Mouse (Mus musculus): ENCODE results near the gene Exoc3l.

The Exoc3l gene

DNA sequence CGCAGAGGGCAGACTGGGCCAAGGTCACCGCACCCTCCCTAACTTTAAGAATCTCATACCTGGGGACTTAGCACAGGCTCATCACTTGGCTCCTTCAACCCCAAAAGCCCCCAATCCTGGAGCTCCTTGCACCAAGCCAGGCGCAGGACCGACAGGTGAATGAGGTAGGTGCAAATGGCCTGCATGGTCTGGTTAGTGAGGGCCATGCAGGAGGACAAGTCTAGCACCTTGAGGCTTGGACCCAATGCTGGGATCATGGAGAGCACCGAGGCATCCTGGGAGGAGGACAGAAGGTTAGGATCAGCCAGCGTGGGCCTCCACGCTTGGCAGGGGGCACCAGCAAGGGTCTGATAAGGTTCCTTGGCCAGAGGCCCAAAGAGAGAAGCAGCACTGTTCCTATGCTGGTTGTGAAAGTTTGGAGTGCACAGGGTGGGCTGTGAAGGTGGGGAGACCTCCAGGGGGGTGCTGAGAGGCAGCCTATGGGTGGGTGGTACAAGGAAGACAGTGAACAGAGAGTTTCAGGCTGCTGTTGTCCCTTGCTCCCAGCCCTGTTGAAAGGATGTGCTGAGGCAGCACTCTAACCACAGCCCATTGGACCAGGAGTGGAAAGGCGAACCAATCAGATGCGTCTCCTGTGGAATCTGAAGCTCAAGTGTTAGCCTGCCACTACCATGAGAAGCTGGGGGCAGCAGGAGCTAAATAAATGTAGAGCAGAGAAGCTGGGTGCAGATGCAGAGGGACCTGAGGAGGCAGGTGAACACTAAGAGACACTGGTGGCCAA, 17.9 kb upstream of the Exoc3l start:
- no peak for DNase-seq (ENCODE audit: low read depth in 2 of 2, low spot score in 2 of 2)

DNA sequence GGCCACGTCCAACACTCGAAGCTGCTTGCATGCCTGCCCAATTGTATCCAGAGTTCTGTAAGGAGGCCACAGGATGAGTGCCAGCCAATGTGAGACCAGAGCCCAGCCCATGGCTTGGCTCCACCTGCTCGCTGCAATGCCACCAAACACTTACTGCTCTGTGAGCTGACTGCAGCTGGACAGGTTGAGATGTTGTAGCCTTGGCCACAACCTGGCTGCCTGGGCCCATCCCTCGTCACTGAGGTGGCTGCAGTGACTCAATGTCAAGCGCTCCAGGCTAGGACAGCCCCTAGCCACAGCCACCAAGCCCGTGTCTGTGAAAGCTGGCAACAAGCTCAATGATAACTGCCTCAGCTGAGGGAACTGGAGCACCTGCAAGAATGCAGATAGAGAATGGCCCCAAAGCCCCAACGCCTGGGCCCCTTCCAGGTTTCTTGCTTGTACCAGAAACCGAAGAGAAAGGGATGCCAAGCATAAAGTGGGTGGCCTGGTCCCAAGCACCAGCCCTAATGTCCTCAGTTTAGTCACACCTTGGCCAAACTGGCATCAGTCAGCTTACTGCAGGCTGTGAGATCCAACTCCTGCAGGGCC, 17.1 kb upstream of the Exoc3l start:
- no peak for DNase-seq (ENCODE audit: low read depth in 2 of 2, low spot score in 2 of 2)

GRCm38 (mm10) chr8:105311718-105312117, 15.8 kb upstream of the Exoc3l start:
- no peak for DNase-seq (ENCODE audit: low read depth in 2 of 2, low spot score in 2 of 2)

DNA sequence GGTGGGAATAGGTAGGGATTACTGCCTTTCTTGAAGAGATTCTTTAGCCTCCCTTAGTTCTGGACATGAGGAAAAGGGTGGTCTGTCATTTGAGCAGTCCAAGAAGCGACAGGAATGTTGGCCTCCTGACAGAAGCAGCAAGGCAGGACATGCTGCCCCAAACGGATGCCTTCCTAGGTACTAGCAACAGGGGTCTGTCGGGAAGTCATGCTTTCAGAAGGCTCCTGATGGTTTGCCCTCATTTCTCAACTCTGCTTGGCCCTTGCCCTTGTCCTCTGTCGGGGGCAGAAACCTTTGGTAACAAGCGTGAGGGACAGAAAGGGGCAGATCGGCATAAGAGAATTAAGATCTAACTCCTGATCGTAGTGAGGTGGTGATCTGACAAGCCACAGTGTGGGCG, 14.2 kb upstream of the Exoc3l start:
- no peak for DNase-seq (ENCODE audit: low read depth in 2 of 2, low spot score in 2 of 2)

DNA sequence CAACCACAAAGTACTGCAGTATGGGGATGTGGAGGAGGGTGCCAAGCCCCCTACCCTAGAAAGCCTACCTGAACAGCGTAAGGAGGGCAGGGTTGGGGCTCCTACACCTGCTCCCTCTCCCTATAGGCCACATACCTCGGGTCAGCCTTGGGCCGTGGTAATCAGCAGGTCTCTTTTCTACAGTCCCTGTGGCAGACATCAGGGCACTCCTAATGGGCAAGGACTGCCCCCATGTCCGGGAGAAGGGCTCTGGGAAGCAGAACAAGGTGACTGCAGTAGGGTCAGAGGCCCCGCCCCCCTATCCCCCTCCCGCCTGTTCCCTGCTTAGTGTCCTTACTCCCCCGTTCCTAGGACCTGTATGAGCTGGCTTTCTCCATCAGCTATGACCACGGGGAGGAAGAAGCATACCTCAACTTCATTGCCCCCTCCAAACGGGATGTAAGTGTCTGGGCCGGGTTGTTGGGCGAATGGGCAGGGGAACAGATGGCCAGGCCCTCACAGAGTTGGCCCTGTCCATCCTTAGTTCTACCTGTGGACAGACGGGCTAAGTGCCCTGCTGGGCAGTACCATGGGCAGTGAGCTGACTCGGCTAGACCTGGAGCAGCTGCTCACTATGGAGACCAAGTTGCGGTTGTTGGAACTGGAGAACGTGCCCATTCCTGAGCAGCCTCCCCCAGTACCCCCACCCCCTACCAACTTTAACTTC, 13.4 kb upstream of the Exoc3l start:
- DNase-seq (ENCODE audit: low read depth in 2 of 2, low spot score in 2 of 2): no peak

GRCm38 (mm10) chr8:105308428-105308827, 12.5 kb upstream of the Exoc3l start:
- no peak for DNase-seq (ENCODE audit: low read depth in 2 of 2, low spot score in 2 of 2)

- no peak for DNase-seq (ENCODE audit: low read depth in 2 of 2, low spot score in 2 of 2)
Observed at GRCm38 (mm10) chr8:105307670-105308069, 11.8 kb upstream of the Exoc3l start.

GRCm38 (mm10) chr8:105306146-105306691, 10.3 kb upstream of the Exoc3l start:
- no peak for DNase-seq (ENCODE audit: low read depth in 2 of 2, low spot score in 2 of 2)

- DNase-seq (ENCODE audit: low read depth in 2 of 2, low spot score in 2 of 2): no peak
Observed at GRCm38 (mm10) chr8:105305211-105306145, 9.6 kb upstream of the Exoc3l start, which contains the start of gene Elmo3. Gene Elmo3 (plus strand): TSS chr8:105305601.

GRCm38 (mm10) chr8:105304325-105305210, 8.7 kb upstream of the Exoc3l start:
- no peak for DNase-seq (ENCODE audit: low read depth in 2 of 2, low spot score in 2 of 2)

DNA sequence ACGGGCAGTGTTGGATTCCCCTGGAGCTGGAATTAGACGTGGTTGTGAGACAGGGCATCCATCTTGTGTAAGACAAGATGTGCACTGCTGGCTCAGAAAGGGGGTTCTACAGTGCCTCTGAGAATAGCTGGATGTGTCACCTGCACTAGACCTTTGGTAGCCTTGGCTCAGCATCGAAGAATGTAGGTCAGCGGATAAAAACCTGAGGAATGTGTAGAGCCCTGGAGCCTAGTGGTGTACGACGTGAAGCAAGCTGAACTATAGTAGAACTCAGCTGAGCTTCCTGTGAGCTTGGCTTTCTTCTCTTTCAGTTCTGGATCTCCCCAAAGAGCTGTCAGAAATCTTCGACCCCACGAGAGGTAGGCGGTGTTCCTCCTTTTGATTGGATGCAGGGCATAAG, 8.0 kb upstream of the Exoc3l start:
- DNase-seq (ENCODE audit: low read depth in 2 of 2, low spot score in 2 of 2): no peak

DNA sequence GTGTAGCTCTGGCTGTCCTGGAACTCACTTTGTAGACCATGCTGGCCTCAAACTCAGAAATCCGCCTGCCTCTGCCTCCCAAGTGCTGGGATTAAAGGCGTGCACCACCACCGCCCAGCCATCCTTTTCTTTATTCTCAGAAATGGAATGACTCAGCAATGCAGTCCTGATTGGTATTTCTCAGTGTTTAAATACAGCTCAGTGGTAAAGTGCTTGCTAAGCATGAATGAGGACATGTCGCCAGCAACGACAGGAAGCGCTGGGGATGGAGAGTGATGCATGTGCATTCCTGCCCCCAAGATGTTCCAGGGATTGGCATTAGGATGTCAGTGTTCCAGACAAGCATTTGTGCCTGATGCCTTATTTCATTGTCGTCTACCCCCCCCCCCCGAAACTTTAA, 7.5 kb upstream of the Exoc3l start:
- DNase-seq (ENCODE audit: low read depth in 2 of 2, low spot score in 2 of 2): no peak

- no peak for DNase-seq (ENCODE audit: low read depth in 2 of 2, low spot score in 2 of 2)
Observed at GRCm38 (mm10) chr8:105299962-105300361, 4.1 kb upstream of the Exoc3l start.

DNA sequence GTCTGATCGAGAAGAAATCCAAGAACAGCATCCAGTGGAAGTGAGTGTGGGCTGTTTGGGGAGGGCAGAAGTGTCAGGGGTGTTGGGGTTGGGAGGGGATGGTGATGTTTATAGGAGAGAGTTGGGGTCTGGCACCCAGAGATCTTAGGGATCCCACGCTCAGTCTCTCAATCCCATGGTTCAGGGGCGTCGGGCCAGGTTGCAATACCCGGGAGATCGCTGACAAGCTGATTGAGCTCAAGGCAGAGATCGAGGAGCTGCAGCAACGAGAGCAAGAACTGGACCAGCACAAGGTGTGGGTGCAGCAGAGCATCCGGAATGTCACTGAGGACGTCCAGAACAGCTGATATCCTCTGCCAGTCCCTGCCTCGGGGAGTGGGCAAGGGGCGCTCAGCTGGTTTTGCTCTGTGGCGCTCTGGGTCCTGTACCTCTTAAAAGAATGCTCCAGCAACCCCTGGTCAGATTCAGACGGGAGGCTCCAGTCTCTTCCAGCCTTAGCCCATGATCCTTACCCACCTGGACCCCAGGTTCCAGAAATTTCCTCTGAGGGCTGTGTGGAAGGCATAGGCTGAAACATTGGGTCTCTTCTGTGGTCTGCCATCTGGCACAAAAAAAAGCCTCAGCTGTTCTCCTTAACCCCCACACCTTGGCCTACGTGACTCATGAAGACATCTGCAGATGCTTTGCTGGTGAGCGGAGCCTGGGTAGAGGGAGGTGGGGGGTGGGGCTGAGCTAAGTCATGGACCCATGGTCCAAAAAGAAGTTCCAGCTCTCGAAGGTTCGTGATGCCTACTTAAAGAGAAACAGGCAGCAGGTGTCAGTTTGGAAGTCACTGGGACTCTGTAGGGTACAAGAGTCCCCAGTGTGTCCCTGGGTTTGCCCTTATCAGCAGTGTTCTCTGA, 2.7 kb upstream of the Exoc3l start:
- no peak for DNase-seq (ENCODE audit: low read depth in 2 of 2, low spot score in 2 of 2)

- DNase-seq (ENCODE audit: low read depth in 2 of 2, low spot score in 2 of 2): peak; percentile 76 to 82
Observed at GRCm38 (mm10) chr8:105297511-105298192, 1.8 kb upstream of the Exoc3l start, which contains the start of gene E2f4. Gene E2f4 (plus strand): TSS chr8:105297663.

DNA sequence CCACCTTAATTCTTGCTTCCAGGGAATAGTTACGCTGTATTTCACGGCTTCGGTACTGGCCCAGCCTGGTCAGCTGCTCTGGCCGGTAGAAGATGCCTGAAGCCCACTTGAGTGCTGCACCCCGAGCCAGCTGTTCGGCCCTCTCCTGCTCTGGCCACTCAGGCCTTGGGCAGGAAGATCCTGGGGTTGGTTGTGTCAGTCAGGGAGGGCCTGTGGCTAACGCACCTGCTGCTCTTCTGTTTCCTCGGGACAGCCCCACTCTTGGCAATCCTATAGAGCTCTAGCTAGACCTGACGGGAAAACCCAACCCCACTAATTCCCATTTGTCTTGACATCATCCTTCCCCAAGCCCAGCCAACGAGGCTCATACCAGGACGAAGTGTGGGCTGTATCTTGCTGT, 645 bp downstream of the Exoc3l start:
- no peak for DNase-seq (ENCODE audit: low read depth in 2 of 2, low spot score in 2 of 2)

DNA sequence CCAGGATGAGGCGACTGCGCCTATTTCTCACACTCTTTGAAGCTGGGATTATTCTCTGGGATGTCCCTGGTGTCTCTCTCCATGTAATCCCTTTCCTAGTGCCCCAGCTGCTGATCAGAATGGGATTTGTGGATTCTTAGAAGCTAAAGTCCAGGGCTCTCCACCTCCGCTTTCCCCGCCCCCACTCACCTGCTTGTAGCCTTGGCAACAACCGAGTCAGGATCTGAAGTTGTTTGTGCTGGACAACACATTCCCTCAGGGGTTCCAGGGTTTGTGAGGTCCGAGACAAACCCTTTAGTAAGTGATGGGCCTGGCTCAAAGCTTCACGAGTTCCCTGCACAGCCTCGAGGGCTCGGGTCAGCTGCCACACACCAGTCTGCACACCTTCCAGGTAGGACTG, 1.1 kb downstream of the Exoc3l start:
- no peak for DNase-seq (ENCODE audit: low read depth in 2 of 2, low spot score in 2 of 2)

GRCm38 (mm10) chr8:105293405-105293804, 2.5 kb downstream of the Exoc3l start:
- no peak for DNase-seq (ENCODE audit: low read depth in 2 of 2, low spot score in 2 of 2)
